8 mouse cellular contexts compared by ENCODE assay signal in genomic region chr4:132260404-132261379, GRCm38 (mm10). TPM values are rescaled to one million over a fixed set of nuclear protein-coding genes. Genes with fewer than 3 reads are reported as not detected.
A peak's percentile ranks its signal among the peaks of the same experiment; 100 is the strongest.
DNase-seq lines count a peak whose midpoint lies in the region; ATAC-seq and TF ChIP-seq lines count a peak whose summit lies in the region.

No protein-coding gene starts in this region.

- 4% methylated on average over 35 of the region's 64 CpGs for WGBS in forebrain, embryonic 10.5 days
- WGBS in limb, embryonic 13.5 days = 2% methylated on average over 37 of the region's 64 CpGs
- WGBS in midbrain, embryonic 14.5 days = 4% methylated on average over 51 of the region's 64 CpGs
- 1% methylated on average over 25 of the region's 64 CpGs for WGBS in stomach, postnatal 0 days

- H3K27me3 ChIP-seq in forebrain, embryonic 10.5 days (ENCODE audit: poor library complexity, severe bottlenecking) = no peaks in the 10 kb centered on the region
- no peaks in the 10 kb centered on the region for H3K27me3 ChIP-seq in limb, embryonic 13.5 days
- H3K27me3 ChIP-seq in midbrain, embryonic 14.5 days (ENCODE audit: control insufficient read depth, insufficient read depth, low read length) = no peaks in the 10 kb centered on the region
- no peaks in the 10 kb centered on the region for H3K27me3 ChIP-seq in stomach, postnatal 0 days (ENCODE audit: control insufficient read depth, insufficient read depth, low read length)

- intact Hi-C loops in heart, postnatal 25 days (cut with DNase I) = loop anchor here (2.0 kb wide), 1 partner anchor 48 kb away; the partner anchor contains the start of gene Ythdf2

- no peak for TF ChIP-seq CTCF in stomach, postnatal 0 days (IDR thresholded peaks at IDR 0.05; ENCODE audit: low read depth)

- H3K4me1 ChIP-seq in forebrain, embryonic 10.5 days = peaks cover 27% of the 10 kb centered on the region
- peaks cover 14% of the 10 kb centered on the region for H3K4me1 ChIP-seq in limb, embryonic 13.5 days
- peaks cover 20% of the 10 kb centered on the region for H3K4me1 ChIP-seq in midbrain, embryonic 14.5 days (ENCODE audit: control insufficient read depth, insufficient read depth, low read length)
- H3K4me1 ChIP-seq in stomach, postnatal 0 days (replicated peaks; ENCODE audit: control insufficient read depth, insufficient read depth) = no peaks in the 10 kb centered on the region

- H3K9ac ChIP-seq in limb, embryonic 13.5 days = peak overlapping the region; percentile 93
- H3K9ac ChIP-seq in midbrain, embryonic 14.5 days (replicated peaks; ENCODE audit: low read length) = peak overlapping the region; percentile 96
- H3K9ac ChIP-seq in stomach, postnatal 0 days (ENCODE audit: low read length) = peak overlapping the region; percentile 97

- peaks cover 16% of the 10 kb centered on the region for H3K36me3 ChIP-seq in forebrain, embryonic 10.5 days (replicated peaks)
- peaks cover 3% of the 10 kb centered on the region; the same call in 1 of the 2 replicates for H3K36me3 ChIP-seq in limb, embryonic 13.5 days
- H3K36me3 ChIP-seq in midbrain, embryonic 14.5 days (ENCODE audit: control insufficient read depth, insufficient read depth, low read length) = no peaks in the 10 kb centered on the region
- H3K36me3 ChIP-seq in stomach, postnatal 0 days (ENCODE audit: control insufficient read depth, insufficient read depth, low read length) = no peaks in the 10 kb centered on the region

- peak overlapping the region; percentile 79 for H3K4me2 ChIP-seq in limb, embryonic 13.5 days (replicated peaks)
- H3K4me2 ChIP-seq in midbrain, embryonic 14.5 days (ENCODE audit: low read length) = peak overlapping the region; percentile 89
- H3K4me2 ChIP-seq in stomach, postnatal 0 days (replicated peaks; ENCODE audit: low read depth) = peak overlapping the region; percentile 92

- no peaks in the 10 kb centered on the region for H3K9me3 ChIP-seq in forebrain, embryonic 10.5 days
- H3K9me3 ChIP-seq in limb, embryonic 13.5 days = no peaks in the 10 kb centered on the region
- no peaks in the 10 kb centered on the region for H3K9me3 ChIP-seq in midbrain, embryonic 14.5 days (ENCODE audit: control insufficient read depth, low read length)
- no peaks in the 10 kb centered on the region for H3K9me3 ChIP-seq in stomach, postnatal 0 days (ENCODE audit: control insufficient read depth, low read length)

- TF ChIP-seq EP300 in stomach, postnatal 0 days (optimal IDR thresholded peaks at IDR 0.05) = no peak

- no peak for DNase-seq in frontal cortex, postnatal 25 days (ENCODE audit: low spot score in 2 of 2)
- DNase-seq in adrenal gland, postnatal 36 days = peak; percentile 43 to 83
- DNase-seq in forebrain, embryonic 10.5 days (ENCODE audit: extremely low spot score, low spot score) = peak; percentile 61
- peak; percentile 21 for DNase-seq in heart, postnatal 25 days (ENCODE audit: low spot score)
- DNase-seq in midbrain, embryonic 14.5 days = peak; percentile 86
- DNase-seq in stomach, postnatal 0 days (ENCODE audit: low spot score) = peak; percentile 75

- ATAC-seq in frontal cortex, adult (ENCODE audit: low TSS enrichment) = peak; percentile 56; the same call in 1 of the 2 replicates
- ATAC-seq in limb, embryonic 13.5 days (ENCODE audit: low FRiP score, low read depth) = peak; percentile 88
- peak; percentile 86 for ATAC-seq in midbrain, embryonic 14.5 days (ENCODE audit: low FRiP score, low TSS enrichment)
- ATAC-seq in stomach, postnatal 0 days (ENCODE audit: low FRiP score, low TSS enrichment) = peak; percentile 88

- H3K27ac ChIP-seq in forebrain, embryonic 10.5 days = peak overlapping the region; percentile 99
- H3K27ac ChIP-seq in limb, embryonic 13.5 days = peak overlapping the region; percentile 95
- H3K27ac ChIP-seq in midbrain, embryonic 14.5 days (replicated peaks; ENCODE audit: low read depth, low read length) = peak overlapping the region; percentile 93
- peak overlapping the region; percentile 96 for H3K27ac ChIP-seq in stomach, postnatal 0 days (replicated peaks)

- peak overlapping the region; percentile 92 for H3K4me3 ChIP-seq in forebrain, embryonic 10.5 days
- peak overlapping the region; percentile 77 for H3K4me3 ChIP-seq in limb, embryonic 13.5 days
- H3K4me3 ChIP-seq in midbrain, embryonic 14.5 days (replicated peaks; ENCODE audit: low read depth, low read length) = peak overlapping the region; percentile 75
- H3K4me3 ChIP-seq in stomach, postnatal 0 days (ENCODE audit: low read depth, low read length) = peak overlapping the region; percentile 70

RNA-seq across cellular contexts. Expression of gene Gmeb1, which starts 0.7 kb away (rescaled TPM):
- 10 to 100 TPM; 16.4 to 20.5 TPM for total RNA-seq in adrenal gland, postnatal 36 days (2021)
- 45.4 and 50.6 TPM in 2 replicates for polyA plus RNA-seq in forebrain, embryonic 10.5 days (2016; fragmentation: Nextera tagmentation; extraction: Ambion mirVana)
- total RNA-seq in heart, postnatal 25 days (2021) = 10 to 100 TPM; 10.5 to 11.5 TPM
- 42.1 and 45.3 TPM in 2 replicates for polyA plus RNA-seq in limb, embryonic 13.5 days (2015; fragmentation: Nextera tagmentation; extraction: Ambion mirVana)
- polyA plus RNA-seq in midbrain, embryonic 14.5 days (2014; fragmentation: Nextera tagmentation; extraction: Ambion mirVana) = 31.6 and 46.5 TPM in 2 replicates
- polyA plus RNA-seq in stomach, postnatal 0 days (2015; fragmentation: Nextera tagmentation; extraction: Ambion mirVana) = 11.2 and 11.4 TPM in 2 replicates

RNA-seq across cellular contexts. Expression of gene Taf12, which starts 13.5 kb away (rescaled TPM):
- 10 to 100 TPM; 26.3 to 37.4 TPM for total RNA-seq in adrenal gland, postnatal 36 days (2021)
- 71.0 and 73.1 TPM in 2 replicates for polyA plus RNA-seq in forebrain, embryonic 10.5 days (2016; fragmentation: Nextera tagmentation; extraction: Ambion mirVana)
- total RNA-seq in heart, postnatal 25 days (2021) = 10 to 100 TPM; 30.2 TPM
- 50.6 and 55.6 TPM in 2 replicates for polyA plus RNA-seq in limb, embryonic 13.5 days (2015; fragmentation: Nextera tagmentation; extraction: Ambion mirVana)
- polyA plus RNA-seq in midbrain, embryonic 14.5 days (2014; fragmentation: Nextera tagmentation; extraction: Ambion mirVana) = 45.7 and 50.6 TPM in 2 replicates
- 23.9 and 24.0 TPM in 2 replicates for polyA plus RNA-seq in stomach, postnatal 0 days (2015; fragmentation: Nextera tagmentation; extraction: Ambion mirVana)

RNA-seq across cellular contexts. Expression of gene Rab42, which starts 42.5 kb away (rescaled TPM):
- total RNA-seq in adrenal gland, postnatal 36 days (2021) = 1 to 10 TPM in 1 of 2 experiments, under 1 TPM in 1; 0.56 to 1.7 TPM
- polyA plus RNA-seq in forebrain, embryonic 10.5 days (2016; fragmentation: Nextera tagmentation; extraction: Ambion mirVana) = 0.97 and 1.2 TPM in 2 replicates
- total RNA-seq in heart, postnatal 25 days (2021) = 1 to 10 TPM in 1 of 2 experiments, under 1 TPM in 1; 0.57 to 1.1 TPM
- 1.7 and 1.9 TPM in 2 replicates for polyA plus RNA-seq in limb, embryonic 13.5 days (2015; fragmentation: Nextera tagmentation; extraction: Ambion mirVana)
- polyA plus RNA-seq in midbrain, embryonic 14.5 days (2014; fragmentation: Nextera tagmentation; extraction: Ambion mirVana) = 1.3 TPM in 2 replicates
- 2.3 and 2.6 TPM in 2 replicates for polyA plus RNA-seq in stomach, postnatal 0 days (2015; fragmentation: Nextera tagmentation; extraction: Ambion mirVana)

RNA-seq across cellular contexts. Expression of gene Ythdf2, which starts 48.6 kb away (rescaled TPM):
- total RNA-seq in adrenal gland, postnatal 36 days (2021) = 10 to 100 TPM; 48.1 to 57.0 TPM
- 142 and 151 TPM in 2 replicates for polyA plus RNA-seq in forebrain, embryonic 10.5 days (2016; fragmentation: Nextera tagmentation; extraction: Ambion mirVana)
- total RNA-seq in heart, postnatal 25 days (2021) = 10 to 100 TPM; 26.1 to 27.9 TPM
- polyA plus RNA-seq in limb, embryonic 13.5 days (2015; fragmentation: Nextera tagmentation; extraction: Ambion mirVana) = 126 and 127 TPM in 2 replicates
- 130 and 169 TPM in 2 replicates for polyA plus RNA-seq in midbrain, embryonic 14.5 days (2014; fragmentation: Nextera tagmentation; extraction: Ambion mirVana)
- polyA plus RNA-seq in stomach, postnatal 0 days (2015; fragmentation: Nextera tagmentation; extraction: Ambion mirVana) = 52.6 and 53.8 TPM in 2 replicates

Comparison
In these comparisons a context has a peak if more than half of its experiments do, and no peak if none do; other contexts are left out.
1. DNase-seq: peak in adrenal gland, postnatal 36 days (2 of 2), forebrain, embryonic 10.5 days (single experiment), heart, postnatal 25 days (single experiment), midbrain, embryonic 14.5 days (single experiment) and stomach, postnatal 0 days (single experiment); none in frontal cortex, postnatal 25 days (0 of 2).
2. Peak in every context shown above with its lines, with median percentiles within 50 percentile points of each other: ATAC-seq, H3K27ac ChIP-seq, H3K4me3 ChIP-seq, H3K4me2 ChIP-seq and H3K9ac ChIP-seq.